Mouse (Mus musculus): ENCODE results near the gene Tbx18.
A peak's percentile ranks its signal among the peaks of the same experiment; 100 is the strongest.

The Tbx18 gene

GRCm38 (mm10) chr9:87729316-87730270 lies 1.5 kb downstream of the Tbx18 start:
- H3K36me3 ChIP-seq (ENCODE audit: insufficient read depth, low read length), result no peaks in the 10 kb centered on the region
- no peaks in the 10 kb centered on the region for H3K9me3 ChIP-seq (ENCODE audit: low read length)
- H3K4me1 ChIP-seq (replicated peaks; ENCODE audit: low read depth, low read length), result peaks cover 30% of the 10 kb centered on the region
- TF ChIP-seq CTCF (conservative IDR thresholded peaks at IDR 0.05; ENCODE audit: low read length) (no peak), NANOG (IDR thresholded peaks at IDR 0.05; ENCODE audit: borderline replicate concordance, low read length) (no peak), POU5F1 (IDR thresholded peaks at IDR 0.05; ENCODE audit: borderline replicate concordance, low read length) (no peak)
- H3K4me3 ChIP-seq (replicated peaks; ENCODE audit: low read length), result peak overlapping the region; percentile 79
- H3K27me3 ChIP-seq (ENCODE audit: insufficient read depth, low read length), result peaks cover 61% of the 10 kb centered on the region

- H3K36me3 ChIP-seq (ENCODE audit: insufficient read depth, low read length), result no peaks in the 10 kb centered on the region
- peaks cover 19% of the 10 kb centered on the region for H3K4me1 ChIP-seq (replicated peaks; ENCODE audit: low read depth, low read length)
- H3K27me3 ChIP-seq (ENCODE audit: insufficient read depth, low read length), result peaks cover 51% of the 10 kb centered on the region
- no peak for TF ChIP-seq CTCF (conservative IDR thresholded peaks at IDR 0.05; ENCODE audit: low read length)
- TF ChIP-seq POU5F1 (IDR thresholded peaks at IDR 0.05; ENCODE audit: borderline replicate concordance, low read length), result no peak
- no peak for TF ChIP-seq NANOG (IDR thresholded peaks at IDR 0.05; ENCODE audit: borderline replicate concordance, low read length)
- H3K4me3 ChIP-seq (replicated peaks; ENCODE audit: low read length), result no peak overlapping the region
- no peaks in the 10 kb centered on the region for H3K9me3 ChIP-seq (ENCODE audit: low read length)
Measured at GRCm38 (mm10) chr9:87728107-87728506, 3.0 kb downstream of the Tbx18 start.

GRCm38 (mm10) chr9:87727155-87727953 lies 3.7 kb downstream of the Tbx18 start:
- Histone ChIP-seq H3K27me3 (ENCODE audit: insufficient read depth, low read length) (peaks cover 43% of the 10 kb centered on the region), H3K9me3 (ENCODE audit: low read length) (no peaks in the 10 kb centered on the region), H3K4me3 (replicated peaks; ENCODE audit: low read length) (no peak overlapping the region), H3K4me1 (replicated peaks; ENCODE audit: low read depth, low read length) (peaks cover 12% of the 10 kb centered on the region), H3K36me3 (ENCODE audit: insufficient read depth, low read length) (no peaks in the 10 kb centered on the region)
- TF ChIP-seq POU5F1 (IDR thresholded peaks at IDR 0.05; ENCODE audit: borderline replicate concordance, low read length) (no peak), CTCF (conservative IDR thresholded peaks at IDR 0.05; ENCODE audit: low read length) (no peak), NANOG (IDR thresholded peaks at IDR 0.05; ENCODE audit: borderline replicate concordance, low read length) (no peak)

- H3K9me3 ChIP-seq (ENCODE audit: low read length), result peaks cover 8% of the 10 kb centered on the region
- H3K27me3 ChIP-seq (ENCODE audit: insufficient read depth, low read length), result peaks cover 6% of the 10 kb centered on the region; the same call in 1 of the 2 replicates
- no peak overlapping the region for H3K4me3 ChIP-seq (replicated peaks; ENCODE audit: low read length)
- H3K4me1 ChIP-seq (replicated peaks; ENCODE audit: low read depth, low read length), result no peaks in the 10 kb centered on the region
- no peaks in the 10 kb centered on the region for H3K36me3 ChIP-seq (ENCODE audit: insufficient read depth, low read length)
- TF ChIP-seq NANOG (IDR thresholded peaks at IDR 0.05; ENCODE audit: borderline replicate concordance, low read length), result no peak
- TF ChIP-seq POU5F1 (IDR thresholded peaks at IDR 0.05; ENCODE audit: borderline replicate concordance, low read length), result no peak
- no peak for TF ChIP-seq CTCF (conservative IDR thresholded peaks at IDR 0.05; ENCODE audit: low read length)
Measured at GRCm38 (mm10) chr9:87721793-87722192, 9.3 kb downstream of the Tbx18 start.

- Histone ChIP-seq H3K9me3 (ENCODE audit: low read length) (no peaks in the 10 kb centered on the region), H3K4me1 (replicated peaks; ENCODE audit: low read depth, low read length) (no peaks in the 10 kb centered on the region), H3K36me3 (ENCODE audit: insufficient read depth, low read length) (no peaks in the 10 kb centered on the region), H3K27me3 (ENCODE audit: insufficient read depth, low read length) (0 out of 2 replicates have a peak, but pooled peaks cover 6% of the 10 kb centered on the region), H3K4me3 (replicated peaks; ENCODE audit: low read length) (no peak overlapping the region)
- TF ChIP-seq NANOG (IDR thresholded peaks at IDR 0.05; ENCODE audit: borderline replicate concordance, low read length) (no peak), CTCF (conservative IDR thresholded peaks at IDR 0.05; ENCODE audit: low read length) (no peak)
Measured at GRCm38 (mm10) chr9:87710360-87710759, 20.7 kb downstream of the Tbx18 start.

GRCm38 (mm10) chr9:87708151-87708550 lies 22.9 kb downstream of the Tbx18 start:
- Histone ChIP-seq H3K27me3 (ENCODE audit: insufficient read depth, low read length) (0 out of 2 replicates have a peak, but pooled peaks cover 6% of the 10 kb centered on the region), H3K4me1 (replicated peaks; ENCODE audit: low read depth, low read length) (no peaks in the 10 kb centered on the region), H3K36me3 (ENCODE audit: insufficient read depth, low read length) (no peaks in the 10 kb centered on the region), H3K4me3 (replicated peaks; ENCODE audit: low read length) (no peak overlapping the region), H3K9me3 (ENCODE audit: low read length) (no peaks in the 10 kb centered on the region)
- TF ChIP-seq NANOG (IDR thresholded peaks at IDR 0.05; ENCODE audit: borderline replicate concordance, low read length) (no peak), CTCF (conservative IDR thresholded peaks at IDR 0.05; ENCODE audit: low read length) (peak; percentile 74)

GRCm38 (mm10) chr9:87702267-87702666 lies 28.8 kb downstream of the Tbx18 start:
- Histone ChIP-seq H3K4me1 (replicated peaks; ENCODE audit: low read depth, low read length) (no peaks in the 10 kb centered on the region), H3K27me3 (ENCODE audit: insufficient read depth, low read length) (0 out of 2 replicates have a peak, but pooled peaks cover 2% of the 10 kb centered on the region), H3K4me3 (replicated peaks; ENCODE audit: low read length) (no peak overlapping the region), H3K36me3 (ENCODE audit: insufficient read depth, low read length) (no peaks in the 10 kb centered on the region), H3K9me3 (ENCODE audit: low read length) (no peaks in the 10 kb centered on the region)
- TF ChIP-seq NANOG (IDR thresholded peaks at IDR 0.05; ENCODE audit: borderline replicate concordance, low read length) (no peak), CTCF (conservative IDR thresholded peaks at IDR 0.05; ENCODE audit: low read length) (no peak), POU5F1 (IDR thresholded peaks at IDR 0.05; ENCODE audit: borderline replicate concordance, low read length) (no peak)

GRCm38 (mm10) chr9:87686981-87687380 lies 44.1 kb downstream of the Tbx18 start:
- Histone ChIP-seq H3K9me3 (ENCODE audit: low read length) (no peaks in the 10 kb centered on the region), H3K36me3 (ENCODE audit: insufficient read depth, low read length) (no peaks in the 10 kb centered on the region), H3K27me3 (ENCODE audit: insufficient read depth, low read length) (no peaks in the 10 kb centered on the region), H3K4me3 (replicated peaks; ENCODE audit: low read length) (no peak overlapping the region), H3K4me1 (replicated peaks; ENCODE audit: low read depth, low read length) (no peaks in the 10 kb centered on the region)
- no peak for TF ChIP-seq NANOG (IDR thresholded peaks at IDR 0.05; ENCODE audit: borderline replicate concordance, low read length)
- no peak for TF ChIP-seq CTCF (conservative IDR thresholded peaks at IDR 0.05; ENCODE audit: low read length)
- no peak for TF ChIP-seq POU5F1 (IDR thresholded peaks at IDR 0.05; ENCODE audit: borderline replicate concordance, low read length)
